Mouse (Mus musculus): Measurements from ENCODE around the gene 1700001P01Rik. TPM values are rescaled to one million over a fixed set of nuclear protein-coding genes. Genes with fewer than 3 reads are reported as not detected.

Gene 1700001P01Rik
- total and polyA plus RNA-seq, 3 experiments = 0.47 TPM; not detected in 2

- no peak for DNase-seq (ENCODE audit: extremely low read depth)
- Histone ChIP-seq H3K27ac (ENCODE audit: insufficient read depth, low read depth) (no peak overlapping the region), H3K9ac (ENCODE audit: insufficient read depth, low read depth) (no peak overlapping the region), H3K27me3 (replicated peaks) (no peaks in the 10 kb centered on the region), H3K79me2 (replicated peaks; ENCODE audit: control insufficient read depth, extremely low read depth, insufficient read depth, poor library complexity, severe bottlenecking) (no peaks in the 10 kb centered on the region), H3K36me3 (replicated peaks in 1 of 2; ENCODE audit: control insufficient read depth in 1 of 2, insufficient read depth in 1 of 2, low read length in 1 of 2) (peaks cover 5 to 53% of the 10 kb centered on the region in 2 experiments), H3K4me1 (ENCODE audit: control insufficient read depth in 1 of 2, insufficient read depth in 2 of 2) (peaks cover 33 to 76% of the 10 kb centered on the region in 2 experiments), H3K9me3 (replicated peaks; ENCODE audit: low read length) (no peaks in the 10 kb centered on the region), H3K4me3 (replicated peaks in 1 of 3; ENCODE audit: low read depth in 2 of 3, low read length in 2 of 3, poor library complexity in 1 of 3) (no peak overlapping the region), H3K4me2 (ENCODE audit: insufficient read depth, low read depth, poor library complexity, severe bottlenecking) (no peak overlapping the region)
- in situ Hi-C loops (cut with MboI; ENCODE audit: low pct_ligation_motif_present, low pct_unique_long_range_greater_than_20kb, low sequenced_read_pairs) = no loop called here
- dilution Hi-C loops (cut with MboI; ENCODE audit: extremely low pct_ligation_motif_present, extremely low pct_unique_long_range_greater_than_20kb, low sequenced_read_pairs) = no loop called here
- TF ChIP-seq MAX (IDR thresholded peaks at IDR 0.05; ENCODE audit: low read length) (no peak), MAFK (IDR thresholded peaks at IDR 0.05; ENCODE audit: insufficient replicate concordance, low read length) (no peak), ETS1 (conservative IDR thresholded peaks at IDR 0.05; ENCODE audit: low read depth, low read length) (no peak)
These were observed 30.9 kb upstream of the 1700001P01Rik start for GRCm38 (mm10) chr11:97806613-97806964.

DNA sequence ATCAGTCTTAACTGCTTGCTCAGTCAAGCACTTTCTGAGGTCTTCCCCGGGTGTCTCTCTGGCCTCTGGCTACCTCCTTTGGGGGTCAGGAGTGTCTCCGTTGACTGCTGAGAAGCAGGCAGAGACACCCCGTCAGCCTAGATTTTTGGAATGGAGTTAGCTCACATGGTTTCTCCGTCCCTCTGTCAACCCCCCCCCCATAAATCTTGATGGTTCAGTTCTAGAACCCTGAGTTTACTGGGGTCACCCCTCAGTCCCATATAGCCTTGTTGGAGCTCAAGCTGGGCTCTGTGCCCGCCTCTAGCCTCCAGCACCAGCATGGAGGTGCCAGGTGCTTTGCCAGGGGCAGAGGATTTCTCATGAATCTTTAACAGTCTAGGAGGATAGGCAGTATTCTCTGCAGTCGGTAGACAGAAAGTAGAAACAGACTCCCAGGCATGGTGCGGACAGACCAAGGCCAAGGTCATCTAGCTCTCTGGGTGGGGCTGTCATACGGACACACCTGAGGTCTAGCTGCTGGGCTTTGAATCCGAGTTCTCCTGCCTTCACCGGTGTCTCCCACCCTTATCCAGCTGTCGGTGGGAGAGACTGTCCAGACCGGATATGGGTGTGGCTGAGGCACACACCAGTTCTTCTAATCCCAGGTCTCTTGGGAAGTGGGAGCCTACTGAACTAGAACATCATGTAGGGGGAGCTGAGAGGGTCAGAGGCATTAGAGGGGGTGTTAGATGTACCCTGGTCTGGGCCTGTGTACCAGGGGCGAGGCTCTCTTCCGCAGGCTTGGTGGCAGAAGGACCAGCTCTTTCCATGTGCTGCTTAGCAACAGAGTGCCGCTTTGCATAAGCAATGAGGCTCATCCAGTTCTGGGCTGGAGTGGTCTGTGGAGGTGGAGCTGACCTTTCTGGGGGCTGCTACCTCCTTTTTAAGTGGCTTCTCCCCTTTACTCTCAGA, 30.2 kb upstream of the 1700001P01Rik start:
- in situ Hi-C loops (cut with MboI; ENCODE audit: low pct_ligation_motif_present, low pct_unique_long_range_greater_than_20kb, low sequenced_read_pairs) = no loop called here

More for the DNA sequence above, 30.2 kb upstream of the 1700001P01Rik start:
- no peaks in the 10 kb centered on the region for H3K9me3 ChIP-seq (replicated peaks; ENCODE audit: low read length)
- no peak for DNase-seq (ENCODE audit: extremely low read depth)
- peaks cover 5 to 48% of the 10 kb centered on the region in 2 experiments for H3K36me3 ChIP-seq (replicated peaks in 1 of 2; ENCODE audit: control insufficient read depth in 1 of 2, insufficient read depth in 1 of 2, low read length in 1 of 2)
- no peak overlapping the region for H3K4me3 ChIP-seq (replicated peaks in 1 of 3; ENCODE audit: low read depth in 2 of 3, low read length in 2 of 3, poor library complexity in 1 of 3)
- H3K9ac ChIP-seq (ENCODE audit: insufficient read depth, low read depth) = no peak overlapping the region
- no peaks in the 10 kb centered on the region for H3K79me2 ChIP-seq (replicated peaks; ENCODE audit: control insufficient read depth, extremely low read depth, insufficient read depth, poor library complexity, severe bottlenecking)
- H3K4me2 ChIP-seq (ENCODE audit: insufficient read depth, low read depth, poor library complexity, severe bottlenecking) = no peak overlapping the region
- dilution Hi-C loops (cut with MboI; ENCODE audit: extremely low pct_ligation_motif_present, extremely low pct_unique_long_range_greater_than_20kb, low sequenced_read_pairs) = no loop called here
- H3K4me1 ChIP-seq (ENCODE audit: control insufficient read depth in 1 of 2, insufficient read depth in 2 of 2) = peaks cover 37 to 80% of the 10 kb centered on the region in 2 experiments
- H3K27ac ChIP-seq (ENCODE audit: insufficient read depth, low read depth) = no peak overlapping the region
- no peaks in the 10 kb centered on the region for H3K27me3 ChIP-seq (replicated peaks)
- TF ChIP-seq HCFC1 (IDR thresholded peaks at IDR 0.05; ENCODE audit: low read depth, low read length) (no peak), POLR2AphosphoS2 (IDR thresholded peaks at IDR 0.05; ENCODE audit: low read depth, low read length) (no peak), ZNF384 (IDR thresholded peaks at IDR 0.05; ENCODE audit: low read depth, low read length) (no peak), TCF12 (IDR thresholded peaks at IDR 0.05; ENCODE audit: low read depth, low read length) (no peak), BHLHE40 (IDR thresholded peaks at IDR 0.05; ENCODE audit: low read depth, low read length) (no peak), JUN (IDR thresholded peaks at IDR 0.05; ENCODE audit: insufficient read depth, low read depth, low read length) (no peak), USF1 (IDR thresholded peaks at IDR 0.05; ENCODE audit: low read depth, low read length) (no peak), SMC3 (IDR thresholded peaks at IDR 0.05; ENCODE audit: low read depth, low read length) (no peak), CHD2 (IDR thresholded peaks at IDR 0.05; ENCODE audit: low read length) (no peak), ELF1 (IDR thresholded peaks at IDR 0.05; ENCODE audit: low read depth, low read length) (no peak), ZMIZ1 (IDR thresholded peaks at IDR 0.05; ENCODE audit: low read depth, low read length) (no peak), SIN3A (IDR thresholded peaks at IDR 0.05; ENCODE audit: low read length) (no peak), RAD21 (IDR thresholded peaks at IDR 0.05; ENCODE audit: low read depth, low read length) (no peak), RCOR1 (conservative IDR thresholded peaks at IDR 0.05; ENCODE audit: low read depth, low read length) (no peak), CHD1 (IDR thresholded peaks at IDR 0.05; ENCODE audit: low read depth, low read length) (no peak), NELFE (IDR thresholded peaks at IDR 0.05; ENCODE audit: low read depth, low read length) (no peak), PAX5 (IDR thresholded peaks at IDR 0.05; ENCODE audit: low read length) (no peak), MAX (IDR thresholded peaks at IDR 0.05; ENCODE audit: low read length) (no peak)
